ENCODE assay signal across 35 mouse cellular contexts in the genomic region with DNA sequence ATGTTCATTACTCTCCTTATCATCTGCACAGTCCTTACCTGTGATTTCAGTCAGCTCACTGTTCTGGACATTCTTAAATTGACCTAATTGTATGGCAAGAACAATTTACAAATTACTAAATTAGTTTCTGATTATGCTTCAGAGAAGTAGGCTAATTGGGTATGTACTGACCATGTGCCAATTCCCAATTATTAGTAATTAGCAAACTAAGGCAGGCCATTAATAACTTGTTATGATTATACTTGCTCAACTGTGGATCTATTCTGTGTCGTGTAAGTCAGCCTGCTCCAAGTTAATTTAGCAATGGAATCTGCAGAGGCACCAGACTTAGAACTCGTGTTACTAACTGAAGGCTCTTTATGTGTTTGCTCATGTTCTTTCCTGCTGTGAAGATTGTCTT.
"Had no signal": no experiment of that assay in that cellular context is flagged by ENCODE, and none has a peak within 500 bp of the region (broad histone marks: within the 10 kb centered on the region; RNA-seq: fewer than 3 reads in every experiment).

No protein-coding gene starts in this region.

- H3K4me3 ChIP-seq: heart, embryonic 12.5 days; heart, embryonic 13.5 days; heart, embryonic 15.5 days; hindbrain, embryonic 10.5 days; hindbrain, embryonic 12.5 days; hindbrain, embryonic 13.5 days; hindbrain, embryonic 15.5 days; intestine, embryonic 15.5 days; kidney, embryonic 15.5 days; layer of hippocampus, adult 2 months; left cerebral cortex, adult 2 months had no signal

- H3K36me3 ChIP-seq: heart, embryonic 15.5 days; intestine, embryonic 15.5 days had no signal

- DNase-seq: heart, postnatal 10 days; heart, postnatal 14 days; heart, postnatal 36 days; heart, postnatal 4 days; kidney, adult 11 months; kidney, adult 18-20 months; kidney, adult 2 months; kidney, adult 8-10 months; kidney, adult 9 months; kidney, postnatal 10 days; kidney, postnatal 14 days; kidney, postnatal 25 days; kidney, postnatal 36 days; kidney, postnatal 4 days; layer of hippocampus, adult 9-11 months; layer of hippocampus, postnatal 36 days had no signal

- H3K4me2 ChIP-seq: heart, embryonic 11.5 days; heart, embryonic 12.5 days; heart, embryonic 15.5 days; hindbrain, embryonic 12.5 days; hindbrain, embryonic 13.5 days; hindbrain, embryonic 14.5 days; hindbrain, embryonic 15.5 days; intestine, embryonic 15.5 days had no signal

- H3K27ac ChIP-seq: heart, embryonic 13.5 days; heart, embryonic 15.5 days; hindbrain, embryonic 10.5 days; hindbrain, embryonic 12.5 days; hindbrain, embryonic 13.5 days; hindbrain, embryonic 14.5 days; hindbrain, embryonic 15.5 days; hindbrain, postnatal 0 days; intestine, embryonic 15.5 days; kidney, embryonic 15.5 days; kidney, postnatal 0 days; layer of hippocampus, adult 2 months; left cerebral cortex, adult 2 months had no signal

- ATAC-seq: hindbrain, embryonic 16.5 days; hindbrain, postnatal 0 days; inflammation-experienced regulatory T-cells, adult 6 months; intestine, embryonic 15.5 days; intestine, embryonic 16.5 days; intestine, postnatal 0 days had no signal

- H3K27me3 ChIP-seq: heart, embryonic 12.5 days; heart, embryonic 13.5 days; heart, embryonic 15.5 days; hindbrain, embryonic 12.5 days; hindbrain, embryonic 13.5 days; hindbrain, embryonic 15.5 days; intestine, embryonic 15.5 days; kidney, embryonic 15.5 days had no signal

- H3K9ac ChIP-seq: heart, embryonic 12.5 days; heart, embryonic 13.5 days; heart, embryonic 15.5 days; hindbrain, embryonic 12.5 days; hindbrain, embryonic 13.5 days; hindbrain, embryonic 14.5 days; hindbrain, embryonic 15.5 days; intestine, embryonic 15.5 days; kidney, embryonic 15.5 days had no signal

- H3K4me1 ChIP-seq: heart, embryonic 12.5 days; hindbrain, embryonic 10.5 days; hindbrain, embryonic 12.5 days; hindbrain, embryonic 13.5 days; hindbrain, embryonic 15.5 days had no signal

- H3K9me3 ChIP-seq: heart, embryonic 12.5 days; heart, embryonic 13.5 days; heart, embryonic 15.5 days; hindbrain, embryonic 10.5 days; hindbrain, embryonic 12.5 days; hindbrain, embryonic 13.5 days; hindbrain, embryonic 15.5 days; intestine, embryonic 15.5 days; kidney, embryonic 15.5 days had no signal
